Comparison of ENCODE assay signal across 21 mouse cellular contexts in the genomic region with DNA sequence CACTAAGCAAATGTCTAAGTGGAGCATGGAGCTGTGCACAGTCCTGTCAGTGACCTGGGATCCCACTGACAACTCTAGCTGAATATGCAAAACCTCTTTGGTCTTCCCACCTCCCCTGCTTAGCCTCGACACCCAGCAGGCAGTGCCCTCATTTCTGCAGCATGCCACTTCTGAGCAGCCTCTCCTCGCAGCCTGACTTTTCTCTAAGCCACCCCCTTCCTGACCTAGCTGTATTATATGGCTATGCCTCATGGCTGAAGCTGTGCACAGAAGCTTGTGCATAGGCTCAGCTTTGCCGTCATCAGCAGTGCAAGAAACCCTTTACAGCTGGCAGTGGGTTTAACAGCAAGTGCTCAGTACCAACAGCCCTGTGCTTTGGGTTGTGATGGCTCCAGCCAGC.
DNase-seq lines count a peak whose midpoint lies in the region; TF ChIP-seq lines count a peak whose summit lies in the region.
"Had no signal": no experiment of that assay in that cellular context is flagged by ENCODE, and none has a peak within 500 bp of the region (broad histone marks: within the 10 kb centered on the region; RNA-seq: fewer than 3 reads in every experiment).

No protein-coding gene starts in this region.

- no peak overlapping the region for H3K4me3 ChIP-seq in left cerebral cortex, adult 2 months
- no peak overlapping the region for H3K4me3 ChIP-seq in thymus, adult 2 months (ENCODE audit: control insufficient read depth, insufficient read depth, low read length)
- no peak overlapping the region for H3K4me3 ChIP-seq in limb, embryonic 10.5 days
- H3K4me3 ChIP-seq: embryonic facial prominence, embryonic 12.5 days; heart, embryonic 13.5 days; lung, embryonic 15.5 days; midbrain, embryonic 12.5 days; neural tube, embryonic 15.5 days had no signal

- no peak for TF ChIP-seq POLR2A in thymus, adult 2 months (IDR thresholded peaks at IDR 0.05; ENCODE audit: control insufficient read depth, extremely low read depth, insufficient read depth, low read length, poor library complexity)

- H3K27ac ChIP-seq in left cerebral cortex, adult 2 months, result peak overlapping the region; percentile 42; the same call in 1 of the 2 replicates
- peak overlapping the region; percentile 84 for H3K27ac ChIP-seq in thymus, adult 2 months (ENCODE audit: control insufficient read depth, insufficient read depth, low read length)
- H3K27ac ChIP-seq in limb, embryonic 10.5 days, result no peak overlapping the region
- H3K27ac ChIP-seq: embryonic facial prominence, embryonic 12.5 days; heart, embryonic 13.5 days; hindbrain, embryonic 14.5 days; midbrain, embryonic 12.5 days; neural tube, embryonic 15.5 days had no signal

- no peaks in the 10 kb centered on the region for H3K36me3 ChIP-seq in thymus, adult 2 months (ENCODE audit: control insufficient read depth, insufficient read depth, low read length)
- no peaks in the 10 kb centered on the region for H3K36me3 ChIP-seq in limb, embryonic 10.5 days
- H3K36me3 ChIP-seq: embryonic facial prominence, embryonic 12.5 days; heart, embryonic 13.5 days; lung, embryonic 15.5 days; midbrain, embryonic 12.5 days; neural tube, embryonic 15.5 days had no signal

- DNase-seq in left cerebral cortex, adult 2 months (ENCODE audit: extremely low spot score in 1 of 2, low spot score in 2 of 2), result no peak
- no peak for DNase-seq in left cerebral cortex, postnatal 14 days (ENCODE audit: low spot score in 2 of 2)
- peak; percentile 28 for DNase-seq in thymus, adult 2 months
- no peak for DNase-seq in thymus, postnatal 0 days (ENCODE audit: low spot score)
- peak; percentile 58 for DNase-seq in thymus, postnatal 14 days
- no peak for DNase-seq in limb, embryonic 10.5 days (ENCODE audit: low spot score)
- no peak for DNase-seq in layer of hippocampus, postnatal 14 days (ENCODE audit: low spot score in 2 of 2)
- DNase-seq: adrenal gland, adult 2 months; cerebellum, adult 11 months; cerebellum, adult 9-10 months; cerebellum, postnatal 36 days; gastrocnemius, postnatal 10 days; heart, postnatal 10 days; kidney, postnatal 14 days; right cerebral cortex, postnatal 4 days had no signal

- no peaks in the 10 kb centered on the region for H3K27me3 ChIP-seq in thymus, adult 2 months (ENCODE audit: control insufficient read depth, insufficient read depth, low read length)
- no peaks in the 10 kb centered on the region for H3K27me3 ChIP-seq in limb, embryonic 10.5 days (ENCODE audit: low read depth, poor library complexity, severe bottlenecking)
- H3K27me3 ChIP-seq: embryonic facial prominence, embryonic 12.5 days; heart, embryonic 13.5 days; lung, embryonic 15.5 days; neural tube, embryonic 15.5 days had no signal

- H3K4me1 ChIP-seq in thymus, adult 2 months (replicated peaks; ENCODE audit: control insufficient read depth, insufficient read depth, low read length), result peaks cover 32% of the 10 kb centered on the region
- H3K4me1 ChIP-seq in limb, embryonic 10.5 days, result no peaks in the 10 kb centered on the region
- H3K4me1 ChIP-seq: embryonic facial prominence, embryonic 12.5 days had no signal

- intact Hi-C loops in left cerebral cortex, adult 2 months (cut with DNase I), result no loop called here
- intact Hi-C loops in left cerebral cortex, postnatal 14 days (cut with DNase I), result loop anchor here (10.0 kb wide), 1 partner anchor 262 kb away; a partner anchor contains a TSS

- 13% methylated on average over 3 of the region's 3 CpGs for WGBS in thymus, adult 2 months
- 56% methylated on average over 3 of the region's 3 CpGs for WGBS in limb, embryonic 10.5 days

- no peak for TF ChIP-seq CTCF in left cerebral cortex, adult 2 months (IDR thresholded peaks at IDR 0.05)
- no peak for TF ChIP-seq CTCF in thymus, adult 2 months (IDR thresholded peaks at IDR 0.05; ENCODE audit: borderline replicate concordance, control insufficient read depth, extremely low read depth, insufficient read depth, low read length, poor library complexity)

- H3K9me3 ChIP-seq in limb, embryonic 10.5 days (replicated peaks), result no peaks in the 10 kb centered on the region
- H3K9me3 ChIP-seq: embryonic facial prominence, embryonic 12.5 days; heart, embryonic 13.5 days; lung, embryonic 15.5 days; midbrain, embryonic 12.5 days; neural tube, embryonic 15.5 days had no signal

Comparison
In these comparisons a context has a peak if more than half of its experiments do, and no peak if none do; other contexts are left out.
1. DNase-seq: peak in thymus, adult 2 months (single experiment) and thymus, postnatal 14 days (single experiment); none in left cerebral cortex, adult 2 months (0 of 2), left cerebral cortex, postnatal 14 days (0 of 2), thymus, postnatal 0 days (single experiment), limb, embryonic 10.5 days (single experiment) and layer of hippocampus, postnatal 14 days (0 of 2).